Mouse (Mus musculus) ES-CJ7 (cell line): ENCODE results near the gene Snx18.
A peak's percentile ranks its signal among the peaks of the same experiment; 100 is the strongest.

Experiments
- DNase-seq: peaks from one replicate; pipeline ENCODE4 v3.0.0; 2011; ENCODE audit warnings: low read depth, low spot score

Gene Snx18

GRCm38 (mm10) chr13:113615971-113616671, 2.2 kb downstream of the Snx18 start:
- no peak for DNase-seq

- DNase-seq: no peak
Observed at GRCm38 (mm10) chr13:113615546-113615941, 2.8 kb downstream of the Snx18 start.

GRCm38 (mm10) chr13:113614635-113615545, 3.5 kb downstream of the Snx18 start:
- DNase-seq: peak; percentile 75

GRCm38 (mm10) chr13:113613882-113614281, 4.5 kb downstream of the Snx18 start:
- DNase-seq: no peak

- no peak for DNase-seq
Observed at GRCm38 (mm10) chr13:113613341-113613740, 5.0 kb downstream of the Snx18 start.

GRCm38 (mm10) chr13:113612141-113612950, 6.0 kb downstream of the Snx18 start:
- no peak for DNase-seq

- no peak for DNase-seq
Observed at GRCm38 (mm10) chr13:113610732-113611500, 7.4 kb downstream of the Snx18 start.

- no peak for DNase-seq
Observed at GRCm38 (mm10) chr13:113609429-113609828, 8.9 kb downstream of the Snx18 start.

- DNase-seq: peak; percentile 86
Observed at GRCm38 (mm10) chr13:113607821-113608220, 10.5 kb downstream of the Snx18 start.

- peak; percentile 64 for DNase-seq
Observed at GRCm38 (mm10) chr13:113607371-113607770, 11.0 kb downstream of the Snx18 start.

- DNase-seq: peak; percentile 78
Observed at GRCm38 (mm10) chr13:113606741-113607358, 11.5 kb downstream of the Snx18 start.

- peak; percentile 91 for DNase-seq
Observed at GRCm38 (mm10) chr13:113606131-113606530, 12.2 kb downstream of the Snx18 start.

GRCm38 (mm10) chr13:113605693-113606092, 12.7 kb downstream of the Snx18 start:
- no peak for DNase-seq

- DNase-seq: no peak
Observed at GRCm38 (mm10) chr13:113604321-113604720, 14.0 kb downstream of the Snx18 start.

- no peak for DNase-seq
Observed at GRCm38 (mm10) chr13:113602882-113603342, 15.5 kb downstream of the Snx18 start.

GRCm38 (mm10) chr13:113601831-113602604, 16.3 kb downstream of the Snx18 start:
- no peak for DNase-seq

GRCm38 (mm10) chr13:113600531-113601463, 17.6 kb downstream of the Snx18 start:
- no peak for DNase-seq

- DNase-seq: no peak
Observed at GRCm38 (mm10) chr13:113599701-113600530, 18.4 kb downstream of the Snx18 start.
